Mouse (Mus musculus) E14TG2a.4 (cell line): ENCODE results near the gene Arhgap22.

ENCODE experiments used
- H3K27me3 ChIP-seq: 2 replicates; pipeline ENCODE4 v1.6.1; 2014; ENCODE audit warnings: low read length, control low read depth; ENCODE audit not compliant: insufficient read depth
- H3K36me3 ChIP-seq: 2 replicates; pipeline ENCODE4 v1.6.1; 2014; ENCODE audit warnings: low read length, control low read depth; ENCODE audit not compliant: insufficient read depth
- H3K4me1 ChIP-seq: replicated peaks from 2 replicates; pipeline ENCODE4 v1.6.1; 2014; ENCODE audit warnings: low read depth, low read length, control low read depth
- H3K4me3 ChIP-seq: replicated peaks from 2 replicates; pipeline ENCODE4 v1.5.1; 2014; ENCODE audit warnings: mild to moderate bottlenecking, low read length
- H3K9me3 ChIP-seq: 2 replicates; pipeline ENCODE4 v1.6.1; 2014; ENCODE audit warnings: low read length, control low read depth
- CTCF ChIP-seq: conservative IDR thresholded peaks from 2 replicates; pipeline ENCODE4 v1.5.1; 2014; ENCODE audit warnings: low read length
- NANOG ChIP-seq: IDR thresholded peaks from 2 replicates; pipeline ENCODE4 v1.6.1; 2014; ENCODE audit warnings: borderline replicate concordance, low read length, mixed read lengths
- POU5F1 ChIP-seq: IDR thresholded peaks from 2 replicates; pipeline ENCODE4 v1.6.1; 2014; ENCODE audit warnings: low read length, borderline replicate concordance

Arhgap22 gene

GRCm38 (mm10) chr14:33244946-33245345, 31.1 kb downstream of the Arhgap22 start:
- H3K27me3 ChIP-seq = peaks cover 9% of the 10 kb centered on the region
- H3K36me3 ChIP-seq = no peaks in the 10 kb centered on the region
- H3K9me3 ChIP-seq = no peaks in the 10 kb centered on the region
- H3K4me1 ChIP-seq = peaks cover 21% of the 10 kb centered on the region
- H3K4me3 ChIP-seq = no peak overlapping the region
- no peak for TF ChIP-seq CTCF
- TF ChIP-seq NANOG = no peak
- no peak for TF ChIP-seq POU5F1

- no peaks in the 10 kb centered on the region for H3K36me3 ChIP-seq
- TF ChIP-seq POU5F1 (no peak), CTCF (peak; percentile 94)
- H3K9me3 ChIP-seq = no peaks in the 10 kb centered on the region
- peaks cover 35% of the 10 kb centered on the region for H3K4me1 ChIP-seq
- H3K4me3 ChIP-seq = no peak overlapping the region
- peaks cover 17% of the 10 kb centered on the region for H3K27me3 ChIP-seq
Measured at GRCm38 (mm10) chr14:33246476-33246875, 32.6 kb downstream of the Arhgap22 start.

- H3K4me1 ChIP-seq = peaks cover 36% of the 10 kb centered on the region
- no peaks in the 10 kb centered on the region for H3K36me3 ChIP-seq
- no peak overlapping the region for H3K4me3 ChIP-seq
- TF ChIP-seq NANOG (no peak), CTCF (no peak), POU5F1 (no peak)
- H3K9me3 ChIP-seq = no peaks in the 10 kb centered on the region
- H3K27me3 ChIP-seq = peaks cover 19% of the 10 kb centered on the region
Measured at GRCm38 (mm10) chr14:33247623-33248022, 33.8 kb downstream of the Arhgap22 start.

- Histone ChIP-seq H3K4me3 (no peak overlapping the region), H3K36me3 (no peaks in the 10 kb centered on the region), H3K4me1 (peaks cover 40% of the 10 kb centered on the region), H3K9me3 (no peaks in the 10 kb centered on the region), H3K27me3 (peaks cover 19% of the 10 kb centered on the region)
- no peak for TF ChIP-seq POU5F1
- no peak for TF ChIP-seq CTCF
- TF ChIP-seq NANOG = no peak
Measured at GRCm38 (mm10) chr14:33248741-33249140, 34.9 kb downstream of the Arhgap22 start.

- TF ChIP-seq NANOG = no peak
- TF ChIP-seq CTCF = no peak
- no peak for TF ChIP-seq POU5F1
- Histone ChIP-seq H3K4me1 (peaks cover 40% of the 10 kb centered on the region), H3K9me3 (no peaks in the 10 kb centered on the region), H3K4me3 (peak overlapping the region; percentile 79), H3K36me3 (no peaks in the 10 kb centered on the region), H3K27me3 (peaks cover 19% of the 10 kb centered on the region)
Measured at GRCm38 (mm10) chr14:33250215-33250939, 36.6 kb downstream of the Arhgap22 start.

GRCm38 (mm10) chr14:33250956-33251745, 37.3 kb downstream of the Arhgap22 start:
- TF ChIP-seq POU5F1 (no peak), CTCF (no peak), NANOG (no peak)
- Histone ChIP-seq H3K27me3 (peaks cover 19% of the 10 kb centered on the region), H3K4me3 (peak overlapping the region; percentile 79), H3K36me3 (no peaks in the 10 kb centered on the region), H3K9me3 (no peaks in the 10 kb centered on the region), H3K4me1 (peaks cover 34% of the 10 kb centered on the region)

GRCm38 (mm10) chr14:33258256-33258655, 44.4 kb downstream of the Arhgap22 start:
- Histone ChIP-seq H3K4me3 (no peak overlapping the region), H3K36me3 (no peaks in the 10 kb centered on the region), H3K9me3 (no peaks in the 10 kb centered on the region), H3K4me1 (0 out of 2 replicates have a peak, but pooled peaks cover 1% of the 10 kb centered on the region), H3K27me3 (no peaks in the 10 kb centered on the region)
- TF ChIP-seq NANOG (no peak), POU5F1 (no peak), CTCF (no peak)

- H3K4me1 ChIP-seq = no peaks in the 10 kb centered on the region
- no peak overlapping the region for H3K4me3 ChIP-seq
- H3K27me3 ChIP-seq = no peaks in the 10 kb centered on the region
- 0 out of 2 replicates have a peak, but pooled peaks cover 5% of the 10 kb centered on the region for H3K9me3 ChIP-seq
- H3K36me3 ChIP-seq = no peaks in the 10 kb centered on the region
- TF ChIP-seq POU5F1 (no peak), NANOG (no peak), CTCF (no peak)
Measured at GRCm38 (mm10) chr14:33260131-33260530, 46.3 kb downstream of the Arhgap22 start.

GRCm38 (mm10) chr14:33264795-33265194, 51.0 kb downstream of the Arhgap22 start:
- Histone ChIP-seq H3K4me1 (no peaks in the 10 kb centered on the region), H3K9me3 (0 out of 2 replicates have a peak, but pooled peaks cover 5% of the 10 kb centered on the region), H3K36me3 (no peaks in the 10 kb centered on the region), H3K27me3 (no peaks in the 10 kb centered on the region), H3K4me3 (no peak overlapping the region)
- TF ChIP-seq NANOG (no peak), POU5F1 (no peak)
